Mouse (Mus musculus): Measurements from ENCODE around the gene Atp5e.

- TF ChIP-seq EP300 (IDR thresholded peaks at IDR 0.05; ENCODE audit: low read depth) (no peak), CTCF (IDR thresholded peaks at IDR 0.05; ENCODE audit: low read depth) (no peak)
These were observed 14.8 kb upstream of the Atp5e start for GRCm38 (mm10) chr2:174478746-174479145.
